Mouse (Mus musculus) embryonic facial prominence, embryonic 14.5 days (tissue): ENCODE measurements around the gene Ptprm. TPM values are rescaled to one million over a fixed set of nuclear protein-coding genes. Genes with fewer than 3 reads are reported as not detected.

Experiments
- ATAC-seq: fragments of 200-750 bp; cut with Nextera tagmentation; 2 replicates; pipeline ENCODE4 v1.8.0; 2017; ENCODE audit warnings: low read depth, moderate number of reproducible peaks, moderate TSS enrichment
- DNase-seq: peaks from one replicate; pipeline ENCODE4 v3.0.0-alpha.2; 2015; ENCODE audit warnings: low spot score
- H3K27ac ChIP-seq: fragments of 300-500 bp; sonication (generic); replicated peaks from 2 replicates; pipeline ENCODE4 v1.5.1; 2014; ENCODE audit warnings: low read depth, mild to moderate bottlenecking, low read length, moderate library complexity
- H3K27me3 ChIP-seq: fragments of 300-500 bp; sonication (generic); replicated peaks from 2 replicates; pipeline ENCODE4 v1.6.1; 2014; ENCODE audit warnings: low read length; ENCODE audit not compliant: control insufficient read depth, insufficient read depth
- H3K36me3 ChIP-seq: fragments of 300-500 bp; sonication (generic); 2 replicates; pipeline ENCODE4 v1.6.1; 2014; ENCODE audit warnings: low read length, mixed read lengths; ENCODE audit not compliant: control insufficient read depth, insufficient read depth
- H3K4me1 ChIP-seq: fragments of 300-500 bp; sonication (generic); 2 replicates; pipeline ENCODE4 v1.6.1; 2014; ENCODE audit warnings: antibody characterized with exemption, low read length; ENCODE audit not compliant: control insufficient read depth, insufficient read depth
- H3K4me2 ChIP-seq: fragments of 300-500 bp; sonication (generic); 2 replicates; pipeline ENCODE4 v1.6.1; 2014; ENCODE audit warnings: low read depth, mild to moderate bottlenecking, low read length, moderate library complexity, mixed read lengths
- H3K4me3 ChIP-seq: fragments of 300-500 bp; sonication (generic); 2 replicates; pipeline ENCODE4 v1.5.1; 2014; ENCODE audit warnings: low read depth, mild to moderate bottlenecking, low read length
- H3K9ac ChIP-seq: fragments of 300-500 bp; sonication (generic); 2 replicates; pipeline ENCODE4 v1.6.1; 2014; ENCODE audit warnings: low read depth, mild to moderate bottlenecking, low read length, moderate library complexity, mixed read lengths
- H3K9me3 ChIP-seq: fragments of 300-500 bp; sonication (generic); 2 replicates; pipeline ENCODE4 v1.6.1; 2016; ENCODE audit warnings: low read length; ENCODE audit not compliant: control insufficient read depth
- WGBS: fragments of 180-500 bp; shearing (Covaris S2); extraction: QIAGEN DNeasy Blood & Tissue Kit; methylation state at CpG from one replicate; pipeline ENCODE4 v1.1.7; 2014; 5-methylcytosine and 5-hydroxymethylcytosine counted together
- polyA plus RNA-seq: library from polyadenylated mRNA; unstranded; fragments of >200 nt; fragmentation: Nextera tagmentation; extraction: Ambion mirVana; gene quantifications from 2 replicates; pipeline ENCODE4 v1.2.1, GENCODE M21; 2014

The Ptprm gene
- polyA plus RNA-seq, 1 experiment from 2014 or later = 20.4 TPM

- WGBS = 32% methylated on average over 6 of the region's 6 CpGs
- Histone ChIP-seq H3K27me3 (no peaks in the 10 kb centered on the region), H3K4me3 (no peak overlapping the region), H3K9ac (no peak overlapping the region), H3K9me3 (no peaks in the 10 kb centered on the region), H3K27ac (peak overlapping the region; percentile 52; the same call in 1 of the 2 replicates), H3K36me3 (no peaks in the 10 kb centered on the region), H3K4me1 (peaks cover 10% of the 10 kb centered on the region), H3K4me2 (peak overlapping the region; percentile 13)
- no peak for ATAC-seq
- DNase-seq = peak; percentile 80
These were observed 441.7 kb downstream of the Ptprm start for GRCm38 (mm10) chr17:66912533-66912932.

GRCm38 (mm10) chr17:66912120-66912519 lies 442.1 kb downstream of the Ptprm start:
- Histone ChIP-seq H3K4me2 (peak overlapping the region; percentile 13), H3K9me3 (no peaks in the 10 kb centered on the region), H3K9ac (no peak overlapping the region), H3K36me3 (no peaks in the 10 kb centered on the region), H3K4me3 (no peak overlapping the region), H3K27ac (peak overlapping the region; percentile 52; the same call in 1 of the 2 replicates), H3K27me3 (no peaks in the 10 kb centered on the region), H3K4me1 (peaks cover 10% of the 10 kb centered on the region)
- ATAC-seq (no peak), DNase-seq (peak; percentile 7)
- 54% methylated on average over 11 of the region's 11 CpGs for WGBS

GRCm38 (mm10) chr17:66909901-66910300 lies 444.4 kb downstream of the Ptprm start:
- Histone ChIP-seq H3K9me3 (no peaks in the 10 kb centered on the region), H3K4me1 (peaks cover 10% of the 10 kb centered on the region), H3K9ac (no peak overlapping the region), H3K36me3 (no peaks in the 10 kb centered on the region), H3K4me3 (no peak overlapping the region), H3K27ac (no peak overlapping the region), H3K27me3 (no peaks in the 10 kb centered on the region), H3K4me2 (no peak overlapping the region)
- WGBS = 83% methylated on average over 4 of the region's 4 CpGs
- ATAC-seq = no peak
- DNase-seq = no peak

GRCm38 (mm10) chr17:66908921-66909320 lies 445.3 kb downstream of the Ptprm start:
- Histone ChIP-seq H3K4me2 (no peak overlapping the region), H3K9ac (no peak overlapping the region), H3K4me3 (no peak overlapping the region), H3K4me1 (peaks cover 10% of the 10 kb centered on the region), H3K36me3 (no peaks in the 10 kb centered on the region), H3K27me3 (no peaks in the 10 kb centered on the region), H3K27ac (no peak overlapping the region), H3K9me3 (no peaks in the 10 kb centered on the region)
- whole genome bisulfite sequencing = 85% methylated on average over 6 of the region's 6 CpGs
- ATAC-seq (no peak), DNase-seq (no peak)

GRCm38 (mm10) chr17:66894181-66894580 lies 460.1 kb downstream of the Ptprm start:
- no peak overlapping the region for H3K27ac ChIP-seq
- no peak overlapping the region for H3K4me3 ChIP-seq
- H3K36me3 ChIP-seq = no peaks in the 10 kb centered on the region
- H3K9ac ChIP-seq = no peak overlapping the region
- ATAC-seq (no peak), DNase-seq (no peak)
- WGBS = 18% methylated on average over 1 of the region's 1 CpGs
- H3K27me3 ChIP-seq = no peaks in the 10 kb centered on the region
- no peaks in the 10 kb centered on the region for H3K4me1 ChIP-seq
- no peaks in the 10 kb centered on the region for H3K9me3 ChIP-seq
- H3K4me2 ChIP-seq = no peak overlapping the region

GRCm38 (mm10) chr17:66891916-66892315 lies 462.3 kb downstream of the Ptprm start:
- no peak overlapping the region for H3K4me3 ChIP-seq
- H3K36me3 ChIP-seq = no peaks in the 10 kb centered on the region
- no peaks in the 10 kb centered on the region for H3K4me1 ChIP-seq
- no peak overlapping the region for H3K4me2 ChIP-seq
- no peak overlapping the region for H3K9ac ChIP-seq
- DNase-seq = no peak
- H3K27me3 ChIP-seq = no peaks in the 10 kb centered on the region
- no peak overlapping the region for H3K27ac ChIP-seq
- H3K9me3 ChIP-seq = no peaks in the 10 kb centered on the region
- ATAC-seq = no peak
- 88% methylated on average over 6 of the region's 6 CpGs for WGBS

GRCm38 (mm10) chr17:66891067-66891862 lies 463.0 kb downstream of the Ptprm start:
- no peak for DNase-seq
- no peak for ATAC-seq
- 68% methylated on average over 13 of the region's 13 CpGs for WGBS

GRCm38 (mm10) chr17:66882304-66882703 lies 472.0 kb downstream of the Ptprm start:
- DNase-seq (no peak), ATAC-seq (no peak)
- peaks cover 4% of the 10 kb centered on the region; the same call in 1 of the 2 replicates for H3K4me1 ChIP-seq
- no peaks in the 10 kb centered on the region for H3K27me3 ChIP-seq
- H3K9ac ChIP-seq = no peak overlapping the region
- no peaks in the 10 kb centered on the region for H3K9me3 ChIP-seq
- H3K27ac ChIP-seq = no peak overlapping the region
- 60% methylated on average over 2 of the region's 2 CpGs for WGBS
- no peak overlapping the region for H3K4me3 ChIP-seq
- H3K36me3 ChIP-seq = no peaks in the 10 kb centered on the region
- no peak overlapping the region for H3K4me2 ChIP-seq

More at GRCm38 (mm10) chr17:66891067-66891862, 463.0 kb downstream of the Ptprm start:
- Histone ChIP-seq H3K27me3 (no peaks in the 10 kb centered on the region), H3K4me3 (no peak overlapping the region), H3K36me3 (no peaks in the 10 kb centered on the region), H3K9ac (no peak overlapping the region), H3K27ac (no peak overlapping the region), H3K4me2 (no peak overlapping the region), H3K9me3 (no peaks in the 10 kb centered on the region), H3K4me1 (no peaks in the 10 kb centered on the region)
